Mouse (Mus musculus) hindbrain, embryonic 15.5 days (tissue): Measurements from ENCODE around the gene Cyba. TPM values are rescaled to one million over a fixed set of nuclear protein-coding genes. Genes with fewer than 3 reads are reported as not detected.

Experiments used
- ATAC-seq: fragments of 200-750 bp; cut with Nextera tagmentation; 2 replicates; pipeline ENCODE4 v1.8.0; 2017; ENCODE audit warnings: low read depth, moderate number of reproducible peaks, moderate TSS enrichment; ENCODE audit not compliant: low FRiP score
- H3K27ac ChIP-seq: fragments of 300-500 bp; sonication (generic); replicated peaks from 2 replicates; pipeline ENCODE4 v1.5.1; 2015; ENCODE audit warnings: mild to moderate bottlenecking, inconsistent platforms
- H3K27me3 ChIP-seq: fragments of 300-500 bp; sonication (generic); 2 replicates; pipeline ENCODE4 v1.6.1; 2015; ENCODE audit warnings: control low read depth, inconsistent platforms
- H3K36me3 ChIP-seq: fragments of 300-500 bp; sonication (generic); 2 replicates; pipeline ENCODE4 v1.6.1; 2015; ENCODE audit warnings: control low read depth, inconsistent platforms
- H3K4me1 ChIP-seq: fragments of 300-500 bp; sonication (generic); replicated peaks from 2 replicates; pipeline ENCODE4 v1.6.1; 2015; ENCODE audit warnings: control low read depth, inconsistent platforms
- H3K4me2 ChIP-seq: fragments of 300-500 bp; sonication (generic); 2 replicates; pipeline ENCODE4 v1.6.1; 2015; ENCODE audit warnings: moderate library complexity, mild to moderate bottlenecking, inconsistent platforms
- H3K4me3 ChIP-seq: fragments of 300-500 bp; sonication (generic); 2 replicates; pipeline ENCODE4 v1.5.1; 2015; ENCODE audit warnings: mild to moderate bottlenecking, inconsistent platforms
- H3K9ac ChIP-seq: fragments of 300-500 bp; sonication (generic); 2 replicates; pipeline ENCODE4 v1.6.1; 2015; ENCODE audit warnings: inconsistent platforms
- H3K9me3 ChIP-seq: fragments of 300-500 bp; sonication (generic); 2 replicates; pipeline ENCODE4 v1.6.1; 2016; ENCODE audit warnings: control low read depth, inconsistent platforms
- WGBS: fragments of 180-500 bp; shearing (Covaris S2); methylation state at CpG from one replicate; pipeline ENCODE4 v1.1.7; 2015; 5-methylcytosine and 5-hydroxymethylcytosine counted together
- microRNA-seq: library from miRNA; unstranded; fragments of <30 nt; microRNA quantifications from one replicate; pipeline ENCODE4, GENCODE M21; 2016
- polyA plus RNA-seq: library from polyadenylated mRNA; unstranded; fragments of >200 nt; fragmentation: Nextera tagmentation; extraction: Ambion mirVana; gene quantifications from 2 replicates; pipeline ENCODE4 v1.2.1, GENCODE M21; 2015

Cyba gene
- polyA plus RNA-seq, 1 experiment from 2014 or later: 39.1 TPM

- no peak overlapping the region for H3K27ac ChIP-seq
- no peak for ATAC-seq
- no peaks in the 10 kb centered on the region for H3K9me3 ChIP-seq
- no peaks in the 10 kb centered on the region for H3K27me3 ChIP-seq
- 94% methylated on average over 7 of the region's 7 CpGs for WGBS
- H3K9ac ChIP-seq: no peak overlapping the region
- H3K4me1 ChIP-seq: peaks cover 31% of the 10 kb centered on the region
- H3K4me3 ChIP-seq: 0 out of 2 replicates have a peak overlapping the region, but pooled peaks have one; percentile 98
- peak overlapping the region; percentile 68 for H3K4me2 ChIP-seq
- peaks cover 9% of the 10 kb centered on the region; the same call in 1 of the 2 replicates for H3K36me3 ChIP-seq
Observed at GRCm38 (mm10) chr8:122375320-122375719, 57.4 kb downstream of the Cyba start.

Small RNA genes within 50 kb of the gene (microRNA-seq; reads per million reads assigned to microRNA genes)
- gene Gm24366: not detected

Other genes starting within 250 kb of the Cyba start
- 1.4 and 2.3 TPM in 2 replicates for gene Zfpm1, start 150.8 kb downstream of the Cyba start, polyA plus RNA-seq
- 0.10 and 0.28 TPM in 2 replicates for gene Trhr2, start 72.2 kb downstream of the Cyba start, polyA plus RNA-seq
- 35.5 and 38.1 TPM in 2 replicates for gene Zc3h18, start 56.3 kb downstream of the Cyba start, polyA plus RNA-seq
- not detected in 2 replicates for gene Il17c, start 10.9 kb downstream of the Cyba start, polyA plus RNA-seq
- gene Mvd, start 10.5 kb upstream of the Cyba start, polyA plus RNA-seq: 70.0 and 70.1 TPM in 2 replicates
- gene Snai3, start 27.8 kb upstream of the Cyba start, polyA plus RNA-seq: not detected in 2 replicates
- 33.9 and 37.9 TPM in 2 replicates for gene Rnf166, start 43.1 kb upstream of the Cyba start, polyA plus RNA-seq
- 78.3 and 80.7 TPM in 2 replicates for gene Ctu2, start 43.2 kb upstream of the Cyba start, polyA plus RNA-seq
- gene Piezo1, start 118.4 kb upstream of the Cyba start, polyA plus RNA-seq: 2.2 and 2.8 TPM in 2 replicates
- 10.6 and 11.5 TPM in 2 replicates for gene Cdt1, start 135.1 kb upstream of the Cyba start, polyA plus RNA-seq
- gene Aprt, start 144.0 kb upstream of the Cyba start, polyA plus RNA-seq: 170 and 179 TPM in 2 replicates
- gene Galns, start 178.5 kb upstream of the Cyba start, polyA plus RNA-seq: 6.8 and 8.1 TPM in 2 replicates
- gene Trappc2l, start 178.7 kb upstream of the Cyba start, polyA plus RNA-seq: 109 and 112 TPM in 2 replicates
- gene Pabpn1l, start 189.8 kb upstream of the Cyba start, polyA plus RNA-seq: not detected in 2 replicates